Mouse (Mus musculus) liver, adult 2 months (tissue): ENCODE results near the gene Gpc6. TPM values are rescaled to one million over a fixed set of nuclear protein-coding genes. Genes with fewer than 3 reads are reported as not detected.

Experiments used
- DNase-seq: peaks from one replicate; pipeline ENCODE4 v3.0.0-alpha.2; 2011; ENCODE audit warnings: low read depth, low spot score; ENCODE audit errors: extremely low read depth
- H3K27ac ChIP-seq: fragments of 200-500 bp; replicated peaks from 2 replicates; pipeline ENCODE4 v1.5.1; 2012; ENCODE audit warnings: low read depth, mild to moderate bottlenecking, control low read depth, inconsistent platforms, low read length; ENCODE audit not compliant: insufficient read depth
- H3K27me3 ChIP-seq: fragments of 200-500 bp; 2 replicates; pipeline ENCODE4 v1.6.1; 2012; ENCODE audit warnings: mild to moderate bottlenecking, moderate library complexity, low read length, inconsistent platforms; ENCODE audit not compliant: control insufficient read depth, insufficient read depth
- H3K36me3 ChIP-seq: fragments of 200-500 bp; 2 replicates; pipeline ENCODE4 v1.6.1; 2012; ENCODE audit warnings: low read length, inconsistent platforms; ENCODE audit not compliant: control insufficient read depth, insufficient read depth
- H3K4me1 ChIP-seq: fragments of 200-500 bp; 2 replicates; pipeline ENCODE4 v1.6.1; 2011; ENCODE audit warnings: low read length; ENCODE audit not compliant: control insufficient read depth, insufficient read depth
- H3K4me3 ChIP-seq: fragments of 200-500 bp; 2 replicates; pipeline ENCODE4 v1.5.1; 2011; ENCODE audit warnings: low read depth, mild to moderate bottlenecking, control low read depth, low read length, moderate library complexity; ENCODE audit not compliant: insufficient read depth
- H3K79me2 ChIP-seq: fragments of 200-500 bp; 2 replicates; pipeline ENCODE4 v1.6.1; 2012; ENCODE audit warnings: inconsistent platforms, mild to moderate bottlenecking, low read length, moderate library complexity; ENCODE audit not compliant: control insufficient read depth, insufficient read depth
- H3K9ac ChIP-seq: fragments of 200-500 bp; 2 replicates; pipeline ENCODE4 v1.6.1; 2012; ENCODE audit warnings: low read depth, mild to moderate bottlenecking, control low read depth, inconsistent platforms, low read length
- CTCF ChIP-seq: fragments of 200-500 bp; IDR thresholded peaks from 2 replicates; pipeline ENCODE4 v1.5.1; 2011; ENCODE audit warnings: low read depth, low read length, control low read depth
- POLR2A ChIP-seq: fragments of 200-500 bp; IDR thresholded peaks from 2 replicates; pipeline ENCODE4 v1.6.1; 2011; ENCODE audit warnings: low read length, control low read depth; ENCODE audit not compliant: insufficient read depth; ENCODE audit errors: extremely low read depth
- WGBS: fragments of 180-500 bp; shearing (Covaris S2); methylation state at CpG from one replicate; pipeline ENCODE4 v1.1.7; 2018; 5-methylcytosine and 5-hydroxymethylcytosine counted together
- polyA plus RNA-seq: library from polyadenylated mRNA; depleted of rRNA; stranded (reverse); fragments of >200 nt; gene quantifications from 2 replicates; pipeline ENCODE4 v1.2.3, GENCODE M21; 2012
- total RNA-seq: library from RNA; depleted of rRNA; stranded (reverse); fragments of >200 nt; gene quantifications from 2 replicates; pipeline ENCODE4 v1.2.3, GENCODE M21; 2014

Gpc6 gene
- total and polyA plus RNA-seq, 2 experiments = 0.88 to 2.6 TPM

GRCm38 (mm10) chr14:117351296-117351695, 426.2 kb downstream of the Gpc6 start:
- H3K9ac ChIP-seq = no peak overlapping the region
- H3K36me3 ChIP-seq = no peaks in the 10 kb centered on the region
- H3K4me1 ChIP-seq = no peaks in the 10 kb centered on the region
- DNase-seq = peak; percentile 18
- H3K27me3 ChIP-seq = no peaks in the 10 kb centered on the region
- no peak overlapping the region for H3K27ac ChIP-seq
- TF ChIP-seq POLR2A (no peak), CTCF (no peak)
- no peak overlapping the region for H3K4me3 ChIP-seq
- no peaks in the 10 kb centered on the region for H3K79me2 ChIP-seq
- 64% methylated on average over 7 of the region's 7 CpGs for WGBS

GRCm38 (mm10) chr14:117361155-117361964, 436.2 kb downstream of the Gpc6 start:
- no peaks in the 10 kb centered on the region for H3K36me3 ChIP-seq
- no peak overlapping the region for H3K9ac ChIP-seq
- H3K4me1 ChIP-seq = no peaks in the 10 kb centered on the region
- H3K4me3 ChIP-seq = no peak overlapping the region
- TF ChIP-seq CTCF (no peak), POLR2A (no peak)
- H3K79me2 ChIP-seq = no peaks in the 10 kb centered on the region
- no peak overlapping the region for H3K27ac ChIP-seq
- WGBS = 88% methylated on average over 9 of the region's 9 CpGs
- no peaks in the 10 kb centered on the region for H3K27me3 ChIP-seq
- no peak for DNase-seq

- H3K79me2 ChIP-seq = no peaks in the 10 kb centered on the region
- no peak overlapping the region for H3K9ac ChIP-seq
- no peak overlapping the region for H3K4me3 ChIP-seq
- no peak for DNase-seq
- no peak for TF ChIP-seq POLR2A
- no peak for TF ChIP-seq CTCF
- no peaks in the 10 kb centered on the region for H3K36me3 ChIP-seq
- WGBS = 90% methylated on average over 2 of the region's 2 CpGs
- H3K27ac ChIP-seq = no peak overlapping the region
- no peaks in the 10 kb centered on the region for H3K27me3 ChIP-seq
- no peaks in the 10 kb centered on the region for H3K4me1 ChIP-seq
These were observed 436.8 kb downstream of the Gpc6 start for GRCm38 (mm10) chr14:117361965-117362309.

- no peak for DNase-seq
- Histone ChIP-seq H3K4me3 (no peak overlapping the region), H3K36me3 (no peaks in the 10 kb centered on the region), H3K4me1 (no peaks in the 10 kb centered on the region), H3K27ac (no peak overlapping the region), H3K79me2 (no peaks in the 10 kb centered on the region), H3K9ac (no peak overlapping the region), H3K27me3 (no peaks in the 10 kb centered on the region)
- 94% methylated on average over 18 of the region's 18 CpGs for WGBS
- no peak for TF ChIP-seq CTCF
These were observed 444.3 kb downstream of the Gpc6 start for GRCm38 (mm10) chr14:117369331-117369866.

GRCm38 (mm10) chr14:117376822-117377376, 451.8 kb downstream of the Gpc6 start:
- Histone ChIP-seq H3K36me3 (no peaks in the 10 kb centered on the region), H3K4me1 (no peaks in the 10 kb centered on the region; the same call in 1 of the 2 replicates), H3K9ac (no peak overlapping the region), H3K27ac (no peak overlapping the region), H3K79me2 (no peaks in the 10 kb centered on the region), H3K4me3 (no peak overlapping the region), H3K27me3 (no peaks in the 10 kb centered on the region)
- DNase-seq = no peak
- 78% methylated on average over 4 of the region's 4 CpGs for WGBS
- no peak for TF ChIP-seq CTCF
- TF ChIP-seq POLR2A = no peak

- no peak overlapping the region for H3K27ac ChIP-seq
- no peaks in the 10 kb centered on the region for H3K27me3 ChIP-seq
- no peak for TF ChIP-seq CTCF
- no peak for TF ChIP-seq POLR2A
- WGBS = 74% methylated on average over 6 of the region's 6 CpGs
- no peaks in the 10 kb centered on the region for H3K79me2 ChIP-seq
- peaks cover 10% of the 10 kb centered on the region for H3K4me1 ChIP-seq
- H3K4me3 ChIP-seq = no peak overlapping the region
- no peaks in the 10 kb centered on the region for H3K36me3 ChIP-seq
- DNase-seq = no peak
- no peak overlapping the region for H3K9ac ChIP-seq
These were observed 454.9 kb downstream of the Gpc6 start for GRCm38 (mm10) chr14:117379979-117380378.
